Comparison of ENCODE assay signal across 13 mouse cellular contexts in the genomic region with DNA sequence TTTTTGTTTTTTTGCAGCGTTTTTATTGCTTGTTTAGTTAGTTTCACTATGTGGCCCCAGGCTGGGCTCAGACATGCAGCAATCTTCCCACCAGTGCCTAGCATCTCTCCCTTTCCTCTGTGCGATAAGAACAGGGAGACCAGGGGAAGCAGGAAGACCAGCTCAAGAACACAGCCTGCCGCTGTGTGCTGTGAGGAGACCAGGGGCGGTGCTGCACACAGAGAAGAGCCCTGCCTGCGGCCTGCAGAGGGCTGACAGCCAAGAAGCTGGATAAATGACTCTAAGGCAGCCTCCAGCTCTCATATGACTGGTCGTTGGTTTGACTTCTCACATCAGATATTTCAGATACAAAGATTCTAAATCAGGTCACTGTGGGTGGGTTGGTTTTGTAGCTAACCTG.
A peak's percentile ranks its signal among the peaks of the same experiment; 100 is the strongest.
DNase-seq lines count a peak whose midpoint lies in the region; TF ChIP-seq lines count a peak whose summit lies in the region.
"Had no signal": no experiment of that assay in that cellular context is flagged by ENCODE, and none has a peak within 500 bp of the region (broad histone marks: within the 10 kb centered on the region; RNA-seq: fewer than 3 reads in every experiment).

No protein-coding gene starts in this region.

- TF ChIP-seq POLR2A in kidney, adult 2 months (IDR thresholded peaks at IDR 0.05; ENCODE audit: low read depth, low read length) = no peak

- 0 out of 2 replicates have a peak, but pooled peaks cover 4% of the 10 kb centered on the region for H3K27me3 ChIP-seq in heart, embryonic 10.5 days (ENCODE audit: insufficient read depth, poor library complexity, severe bottlenecking)
- H3K27me3 ChIP-seq in kidney, adult 2 months (replicated peaks; ENCODE audit: control insufficient read depth, insufficient read depth, low read length) = no peaks in the 10 kb centered on the region
- H3K27me3 ChIP-seq: CH12.LX; heart, embryonic 15.5 days; liver, embryonic 15.5 days; megakaryocyte, embryonic 14.5 days had no signal

- intact Hi-C loops in heart, postnatal 25 days (cut with DNase I) = no loop called here

- no peak for TF ChIP-seq CTCF in kidney, adult 2 months (conservative IDR thresholded peaks at IDR 0.05; ENCODE audit: insufficient read depth, insufficient read length, low read depth, low read length)

- 25% methylated on average over 6 of the region's 6 CpGs for WGBS in heart, embryonic 10.5 days
- 49% methylated on average over 6 of the region's 6 CpGs for WGBS in kidney, adult 2 months

- DNase-seq in heart, embryonic 10.5 days (ENCODE audit: low spot score) = peak; percentile 84
- DNase-seq in heart, postnatal 25 days (ENCODE audit: low spot score) = no peak
- DNase-seq in kidney, postnatal 4 days = peak; percentile 26 to 32
- DNase-seq in kidney, adult 2 months = no peak
- peak; percentile 13 for DNase-seq in ovary, adult 18-20 months (ENCODE audit: low spot score)
- DNase-seq in ovary, postnatal 10 days (ENCODE audit: low spot score) = no peak
- DNase-seq in testis, postnatal 10 days (ENCODE audit: low spot score) = no peak
- DNase-seq: cerebellum, adult 8-10 months; right cerebral cortex, postnatal 4 days had no signal

- H3K9me3 ChIP-seq in heart, embryonic 10.5 days = no peaks in the 10 kb centered on the region
- H3K9me3 ChIP-seq: heart, embryonic 15.5 days; liver, embryonic 15.5 days; megakaryocyte, embryonic 14.5 days had no signal

- peaks cover 8% of the 10 kb centered on the region; the same call in 1 of the 2 replicates for H3K4me1 ChIP-seq in heart, embryonic 10.5 days
- peaks cover 2% of the 10 kb centered on the region; the same call in 1 of the 2 replicates for H3K4me1 ChIP-seq in kidney, adult 2 months (ENCODE audit: control insufficient read depth, insufficient read depth, low read length)
- H3K4me1 ChIP-seq: heart, embryonic 15.5 days had no signal

- H3K36me3 ChIP-seq in heart, embryonic 10.5 days = no peaks in the 10 kb centered on the region
- H3K36me3 ChIP-seq in kidney, adult 2 months (ENCODE audit: control insufficient read depth, insufficient read depth, low read length) = no peaks in the 10 kb centered on the region
- H3K36me3 ChIP-seq: heart, embryonic 15.5 days had no signal

- no peak overlapping the region for H3K4me3 ChIP-seq in heart, embryonic 10.5 days
- no peak overlapping the region for H3K4me3 ChIP-seq in kidney, adult 2 months (ENCODE audit: insufficient read depth, low read depth, low read length)
- H3K4me3 ChIP-seq: heart, embryonic 15.5 days; liver, embryonic 15.5 days; megakaryocyte, embryonic 14.5 days had no signal

- H3K27ac ChIP-seq in heart, embryonic 10.5 days = no peak overlapping the region
- no peak overlapping the region for H3K27ac ChIP-seq in kidney, adult 2 months (ENCODE audit: insufficient read depth, low read depth, low read length)
- H3K27ac ChIP-seq: heart, embryonic 15.5 days; liver, embryonic 15.5 days had no signal

Comparison
In these comparisons a context has a peak if more than half of its experiments do, and no peak if none do; other contexts are left out.
1. DNase-seq: peak in heart, embryonic 10.5 days (single experiment), kidney, postnatal 4 days (2 of 2) and ovary, adult 18-20 months (single experiment); none in heart, postnatal 25 days (single experiment), kidney, adult 2 months (single experiment), ovary, postnatal 10 days (single experiment) and testis, postnatal 10 days (single experiment).